Mouse (Mus musculus): Measurements from ENCODE around the gene Rnps1.
"Not testable (repeated sequence)": the region's sequence is repeated elsewhere in the genome, so short reads cannot be mapped to it uniquely, and the experiment has no call there.

Gene Rnps1

DNA sequence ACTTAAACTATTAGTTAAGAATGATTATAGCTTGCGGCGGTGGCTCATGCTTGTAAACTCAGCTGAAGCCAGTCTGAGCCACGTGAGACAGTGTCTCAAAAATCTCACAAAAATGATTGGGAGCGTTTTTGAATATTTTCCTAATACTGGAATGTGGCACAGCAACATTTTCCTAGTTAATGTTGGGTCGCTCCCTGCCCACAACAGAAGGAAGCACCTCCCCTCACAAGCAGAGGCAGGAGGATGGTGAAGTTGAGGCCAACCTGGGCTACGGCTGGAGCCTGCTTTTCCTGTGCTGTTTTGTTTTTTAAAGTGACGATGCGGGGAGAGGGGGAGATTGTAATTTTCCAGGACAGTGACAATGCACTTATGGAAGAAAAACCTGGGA lies 12.8 kb downstream of the Rnps1 start:
- no peak for DNase-seq (ENCODE audit: low read depth in 1 of 2, low spot score in 2 of 2)

DNA sequence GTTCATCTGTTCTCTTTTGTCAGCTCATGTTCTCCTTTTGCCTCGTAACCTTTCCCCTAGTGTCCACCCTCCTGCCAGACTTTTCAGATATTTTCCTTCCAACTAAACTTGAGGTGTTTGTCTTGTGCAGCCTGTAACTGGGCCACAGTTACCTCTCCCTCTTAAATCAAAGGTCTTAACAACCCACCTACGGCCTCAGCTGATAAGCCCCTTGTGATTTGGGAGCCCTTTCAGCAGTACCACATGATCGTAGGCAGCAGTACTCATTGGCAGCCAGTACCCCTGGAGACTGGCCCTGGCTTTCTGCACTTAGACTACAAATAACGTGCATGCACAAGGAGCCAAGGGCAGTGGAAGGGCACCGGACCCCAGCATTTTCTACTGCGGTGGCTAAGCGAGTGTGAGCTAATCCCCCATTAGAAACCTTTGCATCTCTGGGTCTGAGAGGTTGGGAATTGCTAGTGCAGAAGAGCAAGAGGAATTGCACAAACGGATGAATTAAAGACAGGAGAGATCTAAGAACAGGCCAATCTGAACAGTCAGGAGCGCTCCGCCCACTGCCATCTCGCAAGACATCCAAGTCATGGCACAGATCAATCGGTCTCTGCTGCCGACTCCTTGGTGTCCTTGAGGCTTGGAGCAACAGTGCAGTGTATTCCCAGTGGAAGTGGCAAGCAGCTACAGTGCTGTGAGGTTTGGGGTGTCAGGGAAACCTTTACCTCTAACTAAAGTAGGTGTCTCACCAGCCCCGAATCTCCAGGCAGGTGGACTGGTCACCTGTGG lies 15.0 kb downstream of the Rnps1 start:
- DNase-seq (ENCODE audit: low read depth in 1 of 2, low spot score in 2 of 2): no peak

DNA sequence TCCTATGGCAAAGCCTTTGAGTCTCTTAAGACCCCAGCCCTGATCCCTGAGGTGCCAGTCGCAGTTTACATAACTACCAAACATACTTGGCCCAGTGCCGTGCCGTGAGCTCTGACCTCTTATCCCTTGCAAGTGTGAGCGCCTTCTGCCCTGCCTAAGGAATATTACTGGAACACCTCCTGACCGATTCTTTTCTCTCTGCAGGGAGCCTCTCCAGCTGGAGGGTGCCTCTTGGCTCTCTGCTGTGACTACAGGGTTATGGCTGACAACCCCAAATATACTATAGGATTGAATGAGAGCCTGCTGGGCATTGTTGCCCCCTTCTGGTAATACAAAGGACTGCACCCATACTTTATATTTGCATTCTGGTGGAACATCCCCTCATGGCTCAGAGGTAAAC lies 22.7 kb downstream of the Rnps1 start:
- no peak for DNase-seq (ENCODE audit: low read depth in 1 of 2, low spot score in 2 of 2)

DNA sequence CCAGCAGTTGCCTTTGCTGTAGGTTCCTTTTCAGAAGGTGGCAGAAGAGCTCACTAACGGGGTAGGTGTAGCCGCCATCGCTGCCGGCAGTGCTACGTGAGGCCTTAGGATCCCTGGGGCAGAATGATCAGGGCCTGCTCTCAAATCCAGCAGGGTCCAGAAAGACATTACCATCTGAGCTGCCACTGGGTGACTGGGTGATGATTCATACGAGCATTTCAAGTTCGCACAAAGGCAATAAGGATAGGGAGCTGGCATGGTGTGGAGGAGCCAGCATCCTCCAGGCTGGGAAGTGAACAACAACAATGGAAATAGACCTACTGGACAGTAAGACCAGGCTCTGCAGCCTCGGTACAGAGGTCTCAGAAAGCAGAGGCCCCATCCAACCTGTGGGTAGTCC lies 26.0 kb downstream of the Rnps1 start:
- no peak for DNase-seq (ENCODE audit: low read depth in 1 of 2, low spot score in 2 of 2)

DNA sequence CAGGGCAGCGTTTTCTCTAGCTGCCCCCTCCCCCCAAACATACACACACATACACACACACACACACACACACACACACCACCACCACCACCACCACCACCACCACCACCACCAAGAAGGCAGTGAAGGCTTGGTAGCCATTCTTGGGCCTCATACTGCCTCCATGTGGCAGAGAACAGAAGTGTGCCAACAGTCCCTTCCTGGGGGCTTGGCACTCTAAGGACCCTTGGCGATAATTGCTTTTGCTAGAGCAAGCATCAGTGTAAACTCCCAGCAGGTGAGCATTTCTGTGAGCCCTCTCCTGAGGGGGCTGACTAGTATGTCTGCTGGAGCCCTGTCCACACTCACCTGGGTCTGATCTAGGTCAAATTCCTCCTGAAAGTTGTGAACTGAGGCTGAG lies 26.8 kb downstream of the Rnps1 start:
- DNase-seq (ENCODE audit: low read depth in 1 of 2, low spot score in 2 of 2): no peak

DNA sequence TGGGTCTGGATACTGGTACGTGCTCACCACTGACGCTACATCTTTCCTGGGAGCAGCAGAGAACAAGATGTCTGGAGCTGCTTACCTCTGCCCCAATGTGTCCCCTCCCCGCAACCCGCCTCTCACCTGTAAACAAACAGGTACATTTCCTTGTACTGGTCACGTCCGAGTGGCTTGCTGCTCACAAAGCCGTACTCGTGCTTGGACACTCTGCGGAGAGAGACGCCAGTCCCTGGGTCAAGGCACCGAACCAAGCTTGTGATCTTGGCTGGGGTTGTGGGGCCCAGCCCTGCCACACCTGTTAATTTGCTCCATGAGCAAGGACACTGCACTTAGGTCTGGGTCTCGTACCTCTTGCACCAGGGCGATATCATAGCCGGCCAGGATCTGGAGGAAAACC lies 27.7 kb downstream of the Rnps1 start:
- DNase-seq (ENCODE audit: low read depth in 1 of 2, low spot score in 2 of 2): no peak

DNA sequence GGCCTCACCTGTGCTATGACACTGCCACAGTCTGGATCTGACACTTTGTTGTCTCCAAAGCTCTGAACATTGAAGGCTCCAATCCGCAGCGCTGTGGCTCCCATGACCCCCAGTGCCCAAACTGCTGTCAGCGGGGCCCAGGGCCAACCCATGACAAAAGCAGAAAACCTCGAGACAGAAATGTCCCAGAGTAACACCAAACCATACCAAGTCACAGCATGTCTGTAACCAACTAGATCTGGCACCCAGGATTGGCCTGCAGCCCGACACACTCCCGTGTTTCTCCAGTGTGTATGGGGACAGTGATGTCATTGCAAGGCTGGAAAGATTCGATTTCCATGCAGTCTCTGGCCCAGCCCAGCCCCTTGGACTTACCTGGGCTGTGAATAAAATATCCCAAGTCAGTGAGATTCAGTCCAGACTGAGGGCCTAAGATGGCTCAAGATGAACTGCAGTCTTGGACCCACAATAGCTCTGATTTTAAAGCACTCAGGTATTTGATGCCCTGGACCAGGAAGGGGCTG lies 28.3 kb downstream of the Rnps1 start, which contains the start of gene Dnase1l2:
Gene Dnase1l2 (minus strand): TSS at position 474 of the 524 bp plus-strand sequence.
- DNase-seq (ENCODE audit: low read depth in 1 of 2, low spot score in 2 of 2): no peak

DNA sequence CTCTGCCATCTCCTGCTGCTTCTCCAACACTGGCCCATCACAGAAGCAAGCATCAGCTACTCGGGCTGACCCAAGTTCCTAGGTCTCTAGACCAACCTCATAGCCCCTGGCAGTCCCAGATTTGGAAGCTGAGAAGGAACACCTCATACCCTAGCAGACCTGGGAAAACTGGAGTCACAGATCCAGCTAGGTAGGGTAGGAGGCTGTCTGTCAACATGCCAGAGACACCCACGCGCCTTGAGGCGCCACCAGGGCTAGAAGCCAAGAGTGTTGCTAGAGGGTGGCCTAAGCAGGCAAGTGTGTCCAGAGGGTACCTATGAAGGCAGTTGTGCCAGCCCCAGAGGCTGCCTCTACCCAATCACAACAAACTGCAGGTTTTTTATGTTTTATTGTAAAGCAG lies 29.0 kb downstream of the Rnps1 start:
- no peak for DNase-seq (ENCODE audit: low read depth in 1 of 2, low spot score in 2 of 2)

DNA sequence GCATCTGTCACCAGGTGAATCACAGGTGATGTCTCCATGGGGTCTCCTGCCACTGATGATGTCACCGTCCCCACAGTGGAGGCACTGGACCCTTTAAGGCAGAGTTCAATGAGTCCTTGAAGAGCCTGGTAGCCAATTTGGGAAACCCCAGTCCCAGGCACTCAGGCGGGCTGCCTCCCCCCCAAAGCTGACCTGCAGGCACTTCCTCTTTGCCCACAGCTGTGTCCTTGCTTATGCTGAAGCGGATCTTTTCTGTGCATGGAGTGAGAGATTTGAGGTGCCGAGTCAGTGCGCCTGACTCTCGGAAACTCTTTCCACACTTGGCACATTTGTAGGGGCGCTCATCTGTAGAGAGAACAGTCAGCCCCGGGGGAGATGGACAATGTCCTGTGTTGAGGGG lies 32.2 kb downstream of the Rnps1 start:
- DNase-seq (ENCODE audit: low read depth in 1 of 2, low spot score in 2 of 2): no peak

DNA sequence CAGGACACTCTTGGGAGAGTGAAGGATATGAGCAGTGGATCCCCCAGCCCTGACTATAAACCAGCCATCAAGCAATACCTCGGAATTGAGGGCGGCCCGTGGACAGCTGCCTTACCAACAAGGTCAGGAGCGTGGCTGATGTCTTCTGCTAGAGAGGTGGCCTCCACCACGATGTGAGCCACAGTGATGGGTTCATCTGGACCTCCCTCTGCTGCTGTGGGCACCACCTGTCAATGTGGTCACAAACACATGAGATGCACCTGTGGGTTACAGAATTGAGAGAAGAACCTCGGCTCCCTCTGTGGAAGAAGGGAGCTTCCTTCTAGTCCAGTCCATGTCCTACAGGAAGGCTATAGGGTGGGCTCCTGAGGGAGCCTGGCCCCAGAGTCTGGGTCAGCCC lies 35.1 kb downstream of the Rnps1 start:
- DNase-seq (ENCODE audit: low read depth in 1 of 2, low spot score in 2 of 2): no peak

DNA sequence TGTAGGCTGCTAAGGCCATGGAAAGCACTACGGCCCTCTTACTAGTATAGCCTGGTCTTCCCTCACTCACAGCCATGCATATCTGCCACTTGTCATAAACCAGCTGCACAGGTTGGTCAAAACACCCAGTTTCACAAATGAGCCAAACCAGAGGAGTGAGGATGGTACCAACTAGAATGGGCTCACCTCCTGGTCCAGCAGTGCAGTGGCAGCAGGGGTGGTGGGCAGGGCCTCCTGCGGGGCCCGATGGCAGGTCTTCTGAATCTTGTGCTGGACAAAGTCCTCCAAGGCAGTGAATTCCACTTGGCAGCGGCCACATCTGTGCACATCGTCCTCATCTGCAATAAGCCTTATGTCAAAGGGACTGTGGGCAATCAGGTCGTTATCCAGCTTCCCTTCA lies 36.9 kb downstream of the Rnps1 start:
- DNase-seq (ENCODE audit: low read depth in 1 of 2, low spot score in 2 of 2): no peak

DNA sequence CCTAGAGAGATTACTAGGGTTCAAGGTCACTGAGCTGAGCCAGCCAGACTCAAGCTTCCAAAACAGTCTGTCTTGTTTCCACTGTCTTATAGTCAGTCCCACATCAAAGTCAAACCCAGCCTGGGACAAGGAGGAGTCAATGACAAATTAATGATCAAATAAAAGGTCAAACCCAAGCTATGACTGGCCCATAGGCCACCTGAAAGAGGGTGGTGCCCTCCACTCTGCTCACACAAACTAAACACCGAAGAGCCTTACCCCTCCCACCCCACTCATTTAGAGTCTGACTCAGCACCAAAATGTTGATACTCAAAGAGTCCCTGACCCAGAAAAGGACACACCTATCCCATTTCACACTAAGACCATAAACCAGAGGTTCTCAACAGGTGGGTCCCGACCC lies 39.0 kb downstream of the Rnps1 start:
- no peak for DNase-seq (ENCODE audit: low read depth in 1 of 2, low spot score in 2 of 2)

DNA sequence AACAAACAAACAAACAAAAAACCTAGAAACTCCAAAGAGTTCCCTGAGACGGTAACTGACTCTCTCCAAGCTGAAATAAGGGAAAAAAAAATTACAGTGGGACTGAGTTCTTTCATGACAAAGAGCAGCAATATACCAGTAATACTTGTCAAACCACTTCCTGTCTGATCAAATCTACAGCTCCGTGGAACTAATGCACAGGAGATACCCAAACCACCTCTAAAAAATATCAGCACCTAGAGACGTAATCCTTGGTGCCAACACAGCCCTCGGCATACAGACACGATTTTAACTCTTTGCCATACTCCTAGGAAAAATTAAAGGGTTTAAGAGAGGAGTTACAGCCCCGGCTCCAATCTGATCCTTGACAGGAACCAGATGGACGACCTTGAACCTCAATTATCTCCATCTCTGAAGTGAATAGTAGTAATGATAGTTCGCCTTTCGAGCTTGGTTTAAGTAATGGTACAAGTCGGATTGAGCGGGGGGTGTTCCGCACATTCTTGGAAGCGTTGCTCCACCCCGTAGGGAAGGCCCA lies 39.9 kb downstream of the Rnps1 start:
- no peak for DNase-seq (ENCODE audit: low read depth in 1 of 2, low spot score in 2 of 2)

DNA sequence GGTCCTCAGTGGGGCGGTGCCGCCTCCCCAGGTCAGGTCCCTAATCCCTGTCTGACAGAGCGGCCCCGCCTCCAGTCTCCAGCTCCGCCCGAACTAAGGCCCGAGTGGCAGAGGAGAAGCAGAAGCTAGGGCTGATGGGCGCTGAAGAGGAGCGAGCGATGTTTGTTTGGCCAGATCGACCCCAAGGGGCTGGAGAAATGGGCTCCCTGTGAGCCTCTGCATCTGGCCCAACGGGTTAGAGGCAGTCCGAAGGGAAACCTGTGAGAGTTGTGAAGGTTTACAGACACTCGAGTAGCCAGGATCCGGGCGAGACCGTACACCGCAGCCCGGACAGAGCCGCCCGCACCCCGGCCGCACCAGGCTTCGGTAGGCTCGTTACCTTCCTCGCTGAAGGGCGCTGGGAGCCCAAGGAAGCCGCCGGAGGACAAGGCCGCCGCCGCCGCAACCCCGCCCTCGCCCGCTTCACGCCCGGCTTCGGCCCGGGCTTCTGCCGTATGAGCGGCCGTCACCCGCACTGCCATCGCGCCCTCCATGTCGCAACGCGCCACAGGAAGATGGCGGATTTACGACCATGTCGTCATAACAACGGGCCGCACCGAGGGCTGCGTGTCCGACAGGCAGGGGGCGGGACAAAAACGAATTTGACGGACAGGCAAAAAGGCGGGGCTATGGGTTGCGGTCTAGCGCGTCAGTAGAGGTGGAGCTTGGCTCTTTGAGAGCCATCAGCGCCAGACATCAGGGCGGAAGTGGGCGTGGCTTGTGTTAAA lies 40.6 kb downstream of the Rnps1 start:
- DNase-seq (ENCODE audit: low read depth in 1 of 2, low spot score in 2 of 2): peak; percentile 100

DNA sequence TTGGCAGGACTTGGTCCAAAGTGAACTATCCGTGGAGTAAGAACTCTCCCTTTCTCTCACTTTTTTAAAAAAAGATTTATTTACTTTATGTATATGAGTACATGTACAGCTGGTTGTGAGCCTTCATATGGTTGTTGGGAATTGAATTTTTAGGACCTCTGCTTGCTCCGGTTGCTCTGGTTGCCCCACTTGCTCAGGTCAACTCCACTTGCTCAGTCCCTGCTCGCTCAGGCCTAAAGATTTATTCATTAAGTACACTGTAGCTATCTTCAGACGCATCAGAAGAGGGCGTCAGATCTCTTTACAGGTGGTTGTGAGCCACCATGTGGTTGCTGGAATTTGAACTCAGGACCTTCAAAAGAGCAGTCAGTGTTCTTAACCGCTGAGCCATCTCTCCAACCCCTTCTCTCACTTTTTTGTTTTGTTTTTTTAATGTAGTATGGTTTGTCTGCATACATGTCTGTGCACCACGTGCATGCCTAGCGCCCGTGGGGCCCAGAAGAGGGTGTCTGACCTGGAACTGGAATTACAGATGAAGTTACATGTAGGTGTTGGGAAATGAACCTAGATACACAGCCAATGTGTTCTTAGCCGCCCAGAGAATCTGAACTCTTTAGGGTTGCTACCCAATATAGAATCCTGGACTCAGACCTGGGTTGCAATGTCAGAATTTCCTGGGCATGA lies 41.3 kb downstream of the Rnps1 start:
- DNase-seq (ENCODE audit: low read depth in 1 of 2, low spot score in 2 of 2): not testable (repeated sequence)

DNA sequence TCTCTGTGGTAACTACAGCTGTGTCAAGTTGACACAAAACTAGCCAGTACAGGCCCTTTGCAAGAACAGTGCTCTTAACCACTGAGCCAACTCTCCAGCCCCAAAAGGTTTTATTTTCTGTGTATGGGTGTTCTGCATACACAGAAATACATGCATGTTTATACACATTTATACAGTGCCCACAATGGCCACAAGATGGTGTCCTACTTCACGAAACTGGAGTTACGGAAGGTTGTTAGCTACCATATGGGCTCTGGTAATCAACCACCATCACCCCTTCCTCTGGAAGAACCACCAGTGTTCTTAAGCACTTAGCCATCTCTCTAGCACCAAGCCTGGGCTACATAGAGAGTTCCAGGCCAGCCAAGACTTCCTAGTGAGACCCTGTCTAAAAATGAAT lies 47.2 kb downstream of the Rnps1 start:
- no peak for DNase-seq (ENCODE audit: low read depth in 1 of 2, low spot score in 2 of 2)

DNA sequence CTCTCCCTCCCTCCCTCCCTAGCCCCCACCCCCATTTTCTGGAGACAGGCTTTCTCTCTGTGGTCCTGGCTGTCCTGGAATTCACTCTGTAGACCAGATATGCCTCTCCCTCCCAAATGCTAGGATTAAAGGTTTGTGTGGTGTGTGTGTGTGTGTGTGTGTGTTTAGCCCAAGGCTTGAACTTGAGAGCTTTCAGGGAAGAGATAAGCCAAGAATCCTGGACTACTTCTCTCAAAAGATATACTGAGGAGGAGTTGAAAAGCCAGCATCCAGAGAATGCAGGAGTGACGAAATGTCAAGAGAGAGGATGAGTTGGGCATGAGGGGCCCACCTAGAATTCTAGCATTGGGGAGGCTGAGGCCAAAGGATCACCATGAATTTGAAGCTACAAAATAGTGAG lies 48.6 kb downstream of the Rnps1 start:
- DNase-seq (ENCODE audit: low read depth in 1 of 2, low spot score in 2 of 2): no peak

DNA sequence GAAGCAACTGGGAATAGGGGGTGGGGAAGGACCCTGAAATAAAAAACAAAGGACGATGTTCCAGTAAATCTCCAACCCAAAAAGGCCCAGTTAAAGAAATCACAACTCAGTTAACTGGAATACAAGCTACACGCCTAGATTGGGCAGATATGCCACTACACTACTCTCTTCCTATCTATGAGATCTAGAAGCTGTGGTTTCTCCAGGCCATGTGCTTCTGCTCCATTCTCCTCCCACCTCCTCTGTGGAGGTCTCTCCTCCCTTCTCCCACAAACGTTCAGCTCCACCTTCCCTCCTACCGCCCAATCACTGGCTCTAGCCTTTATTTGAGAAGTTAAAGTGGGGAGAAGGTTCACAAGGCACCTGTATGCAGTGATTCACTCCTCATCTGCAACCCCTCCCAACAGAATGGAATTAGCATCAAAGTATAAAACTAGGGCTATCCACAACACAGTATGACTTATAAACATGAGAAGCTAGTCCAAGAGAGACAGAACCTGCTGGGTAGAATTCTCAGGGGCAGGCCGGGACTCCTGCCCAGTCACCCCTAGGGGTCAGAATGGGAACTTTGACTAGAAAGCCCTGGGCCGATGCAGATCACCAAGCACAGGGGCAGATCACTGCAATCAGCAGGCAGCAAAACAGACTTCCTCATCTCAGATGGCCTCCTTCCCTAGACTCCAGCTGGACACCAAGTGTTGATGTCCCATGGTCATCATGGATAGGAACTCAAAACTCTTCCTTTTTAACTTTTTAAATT lies 49.2 kb downstream of the Rnps1 start:
- DNase-seq (ENCODE audit: low read depth in 1 of 2, low spot score in 2 of 2): no peak

DNA sequence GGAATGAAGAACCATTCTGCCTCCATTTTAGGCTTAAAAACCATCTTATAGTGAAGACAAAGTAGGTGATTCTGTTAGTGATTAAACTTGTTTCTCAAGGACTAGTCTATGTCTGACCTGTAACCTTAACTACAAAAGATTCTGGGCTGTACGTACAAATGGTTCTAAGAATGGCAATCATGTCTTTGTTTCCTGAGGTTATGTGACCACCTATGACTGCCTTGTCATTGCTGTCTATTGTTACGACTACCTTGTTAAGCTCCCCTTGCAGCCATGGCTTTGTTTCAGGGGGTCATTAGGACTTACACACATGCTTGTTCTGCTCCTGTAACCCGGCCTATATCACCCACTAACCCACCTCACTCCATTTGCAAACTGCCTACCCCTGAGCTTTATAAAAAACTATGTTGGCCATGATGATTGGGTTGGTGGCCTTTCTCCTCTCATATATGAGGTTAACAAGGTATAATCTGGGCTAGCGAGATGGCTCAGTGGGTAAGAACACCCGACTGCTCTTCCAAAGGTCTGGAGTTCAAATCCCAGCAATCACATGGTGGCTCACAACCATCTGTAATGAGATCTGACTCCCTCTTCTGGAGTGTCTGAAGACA lies 54.4 kb downstream of the Rnps1 start:
- no peak for DNase-seq (ENCODE audit: low read depth in 1 of 2, low spot score in 2 of 2)

DNA sequence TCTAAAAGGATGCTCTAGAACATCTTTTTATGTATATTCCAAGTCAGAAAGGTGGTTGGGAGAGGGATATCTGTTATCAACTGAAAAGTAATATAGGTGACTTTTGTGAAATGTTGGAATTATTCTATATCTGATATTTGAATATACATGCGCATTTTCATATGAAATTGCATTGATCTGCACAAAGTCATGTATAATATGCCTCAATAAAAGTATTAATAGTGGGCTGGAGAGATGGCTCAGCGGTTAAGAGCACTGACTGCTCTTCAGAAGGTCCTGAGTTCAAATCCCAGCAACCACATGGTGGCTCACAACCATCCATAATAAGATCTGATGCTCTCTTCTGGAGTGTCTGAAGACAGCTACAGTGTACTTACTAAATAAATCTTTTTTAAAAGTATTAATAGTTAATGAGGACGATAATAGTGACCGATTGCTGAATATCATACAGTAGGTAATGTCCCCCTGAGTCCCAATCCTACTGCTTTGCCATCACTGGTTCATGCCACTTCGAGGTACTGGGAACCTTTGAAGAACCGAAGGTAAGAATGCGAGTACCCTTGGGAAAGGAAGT lies 55.1 kb downstream of the Rnps1 start:
- DNase-seq (ENCODE audit: low read depth in 1 of 2, low spot score in 2 of 2): no peak
